Mouse (Mus musculus): ENCODE results near the gene Sept10.
A peak's percentile ranks its signal among the peaks of the same experiment; 100 is the strongest.

Sept10 gene

DNA sequence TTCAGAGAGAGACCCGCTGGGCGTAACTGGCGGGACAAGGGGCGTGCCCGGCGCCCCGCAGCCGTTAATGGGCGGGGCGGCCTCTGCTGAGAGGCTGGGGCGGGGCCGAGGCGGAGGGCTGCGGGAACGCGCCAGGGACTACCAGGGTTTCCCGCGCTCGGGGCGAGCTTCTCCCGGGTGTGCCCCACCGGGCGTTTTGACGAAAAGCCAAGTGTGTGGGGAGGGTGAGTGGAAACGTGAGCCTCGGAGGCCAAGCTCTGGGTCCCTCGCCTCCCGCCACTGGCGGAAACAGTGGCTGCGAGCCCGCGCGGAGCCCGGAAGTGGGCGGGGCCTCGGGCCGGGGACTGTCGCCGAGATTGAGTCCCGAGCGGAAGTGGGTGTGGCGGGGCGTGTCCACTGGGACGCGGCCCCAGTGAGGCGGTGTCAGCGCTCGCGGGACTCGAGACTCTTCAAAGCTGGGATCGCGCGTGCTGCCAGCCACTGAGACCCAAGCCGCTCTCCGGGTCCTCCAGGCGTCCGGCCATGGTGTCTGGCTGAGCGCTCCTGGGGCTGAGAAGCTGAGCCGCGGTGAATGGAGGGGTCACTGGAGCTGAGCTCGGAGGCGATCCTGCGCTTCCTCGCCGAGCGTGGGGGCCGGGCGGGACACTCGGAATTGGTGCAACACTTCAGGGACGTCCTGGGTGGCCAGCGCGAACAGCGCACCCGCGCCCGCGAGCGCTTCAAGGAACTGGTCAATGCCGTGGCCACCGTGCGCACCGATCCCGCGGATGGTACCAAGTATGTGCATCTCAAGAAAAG, at the start of gene Sept10, which contains the start of gene Sowahc:
Gene Sept10, minus strand, starts transcription at position 375 of the 798 bp plus-strand sequence.
Gene Sowahc, plus strand, starts transcription at position 481 of the 798 bp plus-strand sequence.
- peak; percentile 97 for DNase-seq (ENCODE audit: low spot score in 2 of 2)

DNA sequence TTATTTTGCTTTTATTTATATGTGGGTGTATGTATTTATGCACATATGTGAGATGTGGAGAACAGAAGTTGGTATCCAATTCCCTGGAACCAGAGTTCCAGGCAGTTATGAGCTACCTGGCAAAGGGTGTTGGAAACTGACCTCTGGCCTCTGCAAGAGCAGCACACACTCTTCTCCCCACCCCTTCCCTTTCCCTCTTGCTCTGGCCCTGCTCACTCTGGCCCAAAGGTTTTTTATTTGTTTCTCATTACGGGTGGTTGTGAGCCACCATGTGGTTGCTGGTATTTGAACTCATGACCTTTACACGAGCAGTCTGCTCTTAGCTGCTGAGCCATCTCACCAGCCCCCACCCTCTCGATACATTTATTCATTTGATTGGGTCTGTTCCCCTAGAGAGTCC, 47.1 kb upstream of the Sept10 start:
- DNase-seq (ENCODE audit: low spot score in 2 of 2), result no peak

DNA sequence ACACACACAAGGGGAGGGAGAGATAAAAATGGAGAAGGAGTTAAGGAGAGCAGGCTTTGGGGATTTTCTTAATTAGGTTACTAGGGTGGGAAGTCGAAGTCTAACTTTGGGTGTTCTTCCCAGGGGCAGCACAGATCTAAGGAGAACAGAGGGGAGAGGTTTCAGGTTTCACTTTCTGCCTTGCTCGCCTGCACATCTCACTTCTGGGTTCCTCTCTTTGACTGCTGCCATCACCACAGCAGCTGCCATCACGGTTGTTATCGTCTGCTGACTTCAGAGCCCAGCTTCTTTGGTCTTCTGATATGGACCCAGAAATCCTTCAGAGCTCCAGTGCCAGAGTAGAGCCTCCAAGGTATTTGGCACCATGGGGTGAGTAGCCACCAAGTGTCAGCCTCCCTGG, 46.5 kb upstream of the Sept10 start:
- no peak for DNase-seq (ENCODE audit: low spot score in 2 of 2)

DNA sequence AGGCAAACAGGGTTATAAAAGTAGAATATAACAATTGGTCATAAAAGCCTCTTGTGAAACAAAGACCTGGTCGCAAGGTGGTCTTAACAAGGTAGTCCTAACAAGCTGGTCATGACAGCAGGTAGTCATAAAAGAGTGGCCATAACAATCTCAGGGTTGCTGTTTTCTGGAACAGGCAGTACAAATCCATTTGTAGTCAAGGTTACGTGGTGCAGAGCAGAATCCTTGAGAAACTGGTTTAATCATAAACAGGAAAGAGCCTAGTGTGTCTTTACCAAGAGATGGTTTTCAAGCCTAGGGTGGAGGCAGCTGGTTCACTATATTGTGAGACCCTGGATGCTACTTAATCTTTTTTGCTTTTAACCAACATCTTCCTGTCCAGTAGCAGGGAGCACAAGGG, 45.6 kb upstream of the Sept10 start:
- no peak for DNase-seq (ENCODE audit: low spot score in 2 of 2)

DNA sequence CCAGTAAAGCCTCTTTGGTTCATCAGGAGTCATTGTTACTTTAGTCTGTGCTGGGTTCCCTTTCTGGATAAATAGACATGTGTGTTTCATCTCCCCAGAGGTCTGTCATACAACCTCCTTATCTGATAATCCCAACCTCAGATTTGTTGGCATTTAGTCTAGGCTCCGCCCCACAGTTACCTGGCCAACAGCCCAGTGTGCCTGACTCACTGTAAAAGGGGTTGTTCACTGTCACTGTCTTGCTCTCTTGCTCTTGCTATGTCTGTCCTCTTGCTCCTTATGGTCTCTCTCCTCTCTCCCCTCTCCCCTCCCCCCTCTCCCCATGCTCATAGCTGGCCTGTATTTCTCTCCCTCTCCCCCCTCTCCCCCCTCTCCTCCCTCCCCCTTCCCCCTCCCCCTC, 44.5 kb upstream of the Sept10 start:
- peak; percentile 29 to 30 for DNase-seq (ENCODE audit: low spot score in 2 of 2)

DNA sequence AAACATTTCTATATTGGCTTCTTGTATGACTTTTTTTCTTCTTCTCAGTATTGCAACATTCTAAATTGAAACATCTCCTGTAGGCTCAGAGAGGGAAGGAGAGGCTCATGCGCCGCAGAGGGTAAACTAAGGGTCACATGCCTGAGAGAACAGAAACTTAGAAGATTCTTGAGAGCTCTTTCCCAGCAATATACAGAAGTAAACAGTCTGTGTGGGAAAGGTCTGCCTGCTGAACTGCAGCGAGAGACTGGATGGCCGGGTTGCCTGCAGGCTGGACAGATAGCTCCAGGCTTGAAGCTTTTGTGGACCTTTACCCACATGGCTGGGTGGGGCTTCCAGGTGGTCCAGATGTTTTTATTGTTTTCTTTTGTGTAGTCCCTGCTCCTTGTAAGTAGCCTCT, 44.0 kb upstream of the Sept10 start:
- DNase-seq (ENCODE audit: low spot score in 2 of 2), result no peak

DNA sequence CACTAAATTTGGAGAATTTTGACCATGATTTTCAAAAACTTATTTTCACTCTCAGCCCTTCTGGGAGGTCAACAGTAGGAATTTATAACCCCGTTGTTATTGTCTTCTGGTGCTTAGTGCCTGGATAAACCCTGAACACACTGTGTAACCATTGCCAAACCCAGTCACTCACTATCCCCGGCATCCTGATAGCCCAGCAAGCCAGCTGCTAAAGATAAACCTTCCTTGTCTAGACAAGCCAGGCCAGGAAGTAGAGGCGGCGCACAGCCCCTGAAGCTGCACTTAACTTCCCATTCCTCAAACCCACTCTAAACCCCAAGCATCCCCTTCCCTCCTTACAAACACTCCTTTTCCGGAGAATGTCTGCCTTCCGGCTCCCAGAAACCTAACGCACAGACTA, 43.4 kb upstream of the Sept10 start:
- peak; percentile 8 to 11 for DNase-seq (ENCODE audit: low spot score in 2 of 2)

DNA sequence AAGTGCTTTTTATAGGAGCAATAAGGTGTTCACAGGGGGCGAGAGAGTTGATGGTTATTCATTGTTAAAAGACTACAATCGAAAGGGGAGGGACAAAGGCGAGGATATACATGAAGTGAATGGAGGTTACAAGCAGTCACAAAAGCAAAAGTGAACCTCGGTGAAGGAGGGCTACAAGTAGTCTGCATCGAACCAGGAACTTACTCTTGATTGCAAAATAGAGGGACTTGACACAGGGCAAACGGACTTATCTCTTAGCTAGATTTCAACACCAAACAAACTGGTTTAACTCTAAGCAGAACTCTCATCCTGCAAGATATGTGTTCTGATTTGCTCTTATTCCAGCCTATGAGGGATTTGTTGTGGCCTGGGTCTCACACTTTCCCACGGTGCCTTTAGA, 41.3 kb upstream of the Sept10 start:
- DNase-seq (ENCODE audit: low spot score in 2 of 2), result no peak

DNA sequence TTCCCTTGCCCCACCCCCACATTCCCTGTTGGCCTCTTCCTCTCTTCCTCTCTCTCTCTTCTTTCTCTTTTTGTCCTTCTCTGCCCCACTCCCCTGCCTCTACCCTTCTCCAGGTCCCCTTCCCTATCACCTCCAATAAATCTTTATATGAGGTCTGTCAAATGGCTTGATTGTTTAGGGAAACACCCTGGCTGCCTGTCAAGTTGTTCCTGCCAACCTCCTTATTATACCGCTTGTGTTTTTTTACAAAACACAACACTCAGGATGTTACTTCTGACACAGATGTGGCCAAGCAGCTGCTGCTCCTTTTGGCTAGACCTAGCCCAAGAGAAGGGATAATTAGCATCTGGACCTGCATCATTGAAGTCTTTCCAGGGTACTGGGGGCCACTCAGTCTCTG, 40.4 kb upstream of the Sept10 start:
- DNase-seq (ENCODE audit: low spot score in 2 of 2), result no peak

DNA sequence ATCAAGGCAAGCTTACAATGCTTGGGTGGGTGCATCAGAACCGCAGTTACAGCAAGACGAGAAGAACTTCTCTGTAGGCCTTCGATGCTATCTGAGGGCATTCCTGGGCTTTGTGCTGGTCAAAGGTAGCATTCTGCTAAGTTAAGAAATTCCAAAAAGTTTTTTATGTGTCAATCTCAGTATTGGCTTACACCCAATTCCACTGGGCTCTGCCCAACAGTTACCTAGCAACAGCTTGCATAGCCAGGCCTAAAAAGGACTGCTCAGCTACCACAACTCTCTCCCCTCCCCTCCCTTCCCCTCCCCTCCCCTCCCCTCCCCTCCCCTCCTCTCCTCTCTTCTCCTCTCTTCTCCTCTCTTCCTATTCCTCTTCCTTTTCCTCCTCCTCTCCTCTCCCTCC, 40.0 kb upstream of the Sept10 start:
- DNase-seq (ENCODE audit: low spot score in 2 of 2), result no peak

DNA sequence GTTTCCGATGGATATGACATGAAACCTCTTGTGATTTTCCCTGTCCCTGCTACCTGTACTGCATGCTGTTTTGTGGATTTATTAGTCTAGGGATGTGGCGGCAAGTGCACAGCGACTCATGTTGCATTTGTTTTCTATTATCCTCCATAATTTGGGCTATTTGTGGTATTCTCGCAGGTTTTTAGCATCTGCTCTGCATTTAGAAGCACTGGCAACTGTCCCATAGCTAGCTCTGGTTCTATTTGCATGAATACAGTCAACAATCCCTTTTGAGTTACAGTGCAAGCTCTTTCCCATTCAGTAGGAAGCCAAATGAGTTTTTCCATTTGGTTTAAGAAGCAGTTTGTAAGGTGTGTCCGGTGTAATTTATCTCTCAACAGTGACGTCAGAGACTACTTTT, 37.9 kb upstream of the Sept10 start:
- DNase-seq (ENCODE audit: low spot score in 2 of 2), result no peak

DNA sequence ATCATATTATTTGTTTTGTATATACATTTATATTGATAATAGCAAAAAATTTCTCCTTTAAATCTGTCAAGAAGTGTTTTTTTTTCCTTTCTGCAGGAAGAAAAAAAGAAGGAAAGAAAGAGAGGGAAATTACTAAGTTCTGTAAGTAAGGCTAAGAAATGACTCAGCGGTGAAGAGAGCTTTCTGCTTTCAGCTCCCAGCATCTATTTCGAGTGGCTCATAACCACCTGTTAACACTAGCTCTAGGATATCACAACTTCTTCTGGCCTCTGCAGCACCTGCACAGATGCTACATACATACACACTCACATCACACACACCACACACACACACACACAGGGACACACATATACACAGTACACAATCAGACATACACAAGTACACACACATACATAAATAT, 34.9 kb upstream of the Sept10 start:
- no peak for DNase-seq (ENCODE audit: low spot score in 2 of 2)

DNA sequence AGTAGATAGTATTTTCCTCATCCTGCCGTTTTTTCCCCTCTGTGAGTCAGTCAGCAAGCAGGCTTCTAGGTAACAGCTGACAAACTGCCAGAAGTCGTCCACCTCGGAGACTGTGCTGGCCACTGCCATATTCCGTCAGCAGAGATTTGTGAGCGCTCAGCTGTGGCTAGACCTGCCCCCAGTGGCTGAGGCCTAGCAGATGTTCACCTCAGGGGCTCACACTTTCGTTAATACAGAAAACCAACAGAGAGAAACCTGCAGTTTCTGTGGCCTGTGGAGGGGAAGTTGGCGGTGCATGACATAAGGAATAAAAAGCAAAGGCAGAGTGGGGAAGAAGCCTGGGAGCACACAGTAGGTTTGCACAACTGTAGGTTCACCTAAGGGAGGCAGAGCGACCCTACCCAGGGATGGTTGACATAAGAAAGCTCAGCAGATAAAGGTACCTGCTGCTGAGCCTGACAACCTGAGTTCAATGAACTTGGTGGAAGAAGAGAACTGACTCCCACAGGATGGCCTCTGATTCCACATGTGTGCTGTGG, 32.0 kb upstream of the Sept10 start:
- no peak for DNase-seq (ENCODE audit: low spot score in 2 of 2)

DNA sequence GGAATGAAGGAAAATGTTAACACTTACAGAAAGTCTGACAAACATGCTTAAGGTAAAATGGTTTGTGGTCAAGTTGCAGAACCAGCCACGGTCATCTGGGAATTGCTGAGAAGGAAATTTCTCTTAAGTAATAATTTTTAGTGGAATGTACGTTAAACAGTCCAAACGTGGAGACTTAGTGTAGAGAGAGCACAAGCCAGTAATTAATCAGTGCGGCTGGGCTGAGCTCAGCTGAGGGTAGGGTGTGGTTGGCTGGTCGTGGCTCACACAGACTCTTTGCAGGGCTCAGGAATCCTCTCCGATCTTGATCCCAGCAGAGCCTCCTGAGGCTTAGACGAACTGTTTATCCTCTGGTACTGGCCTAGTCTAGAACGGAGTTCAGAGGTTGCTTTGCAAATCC, 30.7 kb upstream of the Sept10 start:
- no peak for DNase-seq (ENCODE audit: low spot score in 2 of 2)

DNA sequence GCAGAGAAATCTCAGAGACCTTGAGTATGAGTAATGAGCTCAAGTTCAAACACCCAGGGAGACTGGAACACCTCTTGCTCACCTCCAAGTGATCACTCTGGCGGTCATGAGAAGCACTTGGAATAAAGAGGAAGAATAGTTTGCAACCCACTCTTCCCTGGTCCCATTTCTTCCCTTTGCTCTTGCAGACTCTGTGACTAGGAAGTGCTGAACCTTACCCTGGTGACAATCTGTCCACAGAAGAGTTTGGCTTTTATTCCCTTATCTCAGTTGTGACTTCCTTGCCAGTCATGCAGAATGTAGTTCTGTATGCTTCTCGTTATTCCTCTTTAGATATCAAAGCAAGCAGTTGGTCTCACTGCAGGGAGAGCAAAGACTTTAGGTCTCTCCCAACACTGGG, 30.3 kb upstream of the Sept10 start:
- DNase-seq (ENCODE audit: low spot score in 2 of 2), result no peak

DNA sequence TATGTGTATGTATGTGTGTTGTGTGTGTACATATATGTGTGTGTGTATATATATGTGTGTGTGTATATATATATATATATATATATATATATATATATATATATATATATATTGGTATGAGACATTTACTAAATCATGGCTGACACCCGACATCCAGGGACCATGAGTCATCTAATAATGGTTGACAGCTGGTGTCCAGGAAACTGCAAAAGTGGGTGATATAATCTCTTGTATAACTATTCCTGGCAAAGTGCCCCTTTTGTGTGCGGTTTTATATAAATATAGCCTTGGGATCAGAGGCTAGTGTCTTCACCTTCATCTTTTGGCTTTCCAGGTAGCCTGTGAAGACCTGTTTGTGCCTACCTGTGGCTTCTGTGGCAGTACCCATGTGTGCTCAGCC, 29.0 kb upstream of the Sept10 start:
- no peak for DNase-seq (ENCODE audit: low spot score in 2 of 2)

DNA sequence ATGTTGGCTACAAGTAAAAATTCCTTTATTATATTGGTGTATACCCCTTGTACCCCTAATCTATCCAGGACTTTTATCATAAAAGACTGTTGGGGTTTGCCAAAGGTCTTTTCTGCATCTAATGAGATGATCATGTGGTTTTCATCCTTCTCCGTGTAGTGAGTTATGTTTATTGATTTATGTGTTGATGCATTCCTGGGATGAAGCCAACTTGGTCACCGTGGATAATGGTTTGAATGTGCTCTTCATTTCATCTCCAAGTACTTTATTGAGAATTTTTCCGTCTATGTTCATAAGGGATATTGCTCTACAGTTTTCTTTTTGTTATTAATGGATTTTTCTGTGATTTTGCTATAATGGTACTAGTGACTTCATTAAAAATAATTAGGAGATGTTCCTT, 27.9 kb upstream of the Sept10 start:
- DNase-seq (ENCODE audit: low spot score in 2 of 2), result no peak

DNA sequence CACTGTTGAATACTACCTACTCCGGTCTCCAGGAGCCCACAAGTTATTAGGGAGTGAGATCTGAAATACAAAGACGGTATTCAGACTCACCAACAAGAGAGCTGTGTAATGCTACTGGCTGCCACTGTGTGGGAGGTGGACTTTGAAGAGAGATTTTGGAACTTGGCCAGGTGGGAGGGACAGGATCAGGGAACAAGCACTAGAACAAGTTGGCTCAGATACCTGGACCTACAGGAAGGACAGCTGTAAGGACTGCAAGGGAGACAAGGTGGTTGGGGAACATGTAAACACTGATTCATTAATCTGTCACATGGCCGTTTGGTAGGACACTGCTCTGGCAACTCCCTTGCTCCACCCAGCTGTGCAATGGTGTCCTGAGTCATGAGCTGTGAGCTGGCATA, 19.5 kb upstream of the Sept10 start:
- DNase-seq (ENCODE audit: low spot score in 2 of 2), result peak in 1 of 2 experiments; percentile 19

DNA sequence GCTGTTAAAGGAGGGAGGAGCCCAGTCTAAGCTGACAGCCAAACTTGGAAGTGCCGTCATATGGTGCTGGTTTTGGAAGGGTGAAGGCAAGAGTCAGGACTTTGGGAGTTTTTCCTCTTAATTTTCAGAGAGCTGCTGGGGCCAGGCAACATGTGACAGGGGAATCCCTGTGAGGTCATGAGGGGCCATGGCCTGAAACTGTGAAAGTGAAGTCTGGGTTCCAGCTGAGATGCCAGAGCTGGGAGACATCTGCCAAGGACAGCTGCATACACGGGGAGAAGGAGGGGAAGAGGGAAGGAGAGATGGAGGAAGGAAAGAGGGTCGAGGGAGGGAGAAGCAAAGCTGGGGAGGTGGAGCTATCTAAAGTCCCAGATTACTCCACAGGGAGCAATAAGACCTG, 16.1 kb upstream of the Sept10 start:
- DNase-seq (ENCODE audit: low spot score in 2 of 2), result no peak

DNA sequence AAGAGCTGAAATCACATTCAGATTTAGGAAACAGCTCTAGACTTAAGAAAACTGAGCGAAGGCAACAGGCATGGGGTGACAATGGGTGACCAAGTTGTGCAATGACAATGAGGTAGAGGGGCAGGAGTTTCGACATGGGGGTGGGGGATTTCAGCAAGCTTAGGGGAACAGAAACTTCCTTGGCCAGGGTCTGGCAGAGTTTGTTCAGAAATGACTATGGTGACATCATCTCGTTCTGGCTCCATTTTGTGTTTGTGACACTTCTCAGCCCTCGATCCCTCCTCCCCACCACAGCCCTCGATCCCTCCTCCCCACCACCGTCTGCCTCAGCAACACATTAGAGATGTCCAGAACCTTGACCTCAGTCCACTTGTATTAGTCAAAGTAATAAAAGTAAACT, 14.8 kb upstream of the Sept10 start:
- no peak for DNase-seq (ENCODE audit: low spot score in 2 of 2)

DNA sequence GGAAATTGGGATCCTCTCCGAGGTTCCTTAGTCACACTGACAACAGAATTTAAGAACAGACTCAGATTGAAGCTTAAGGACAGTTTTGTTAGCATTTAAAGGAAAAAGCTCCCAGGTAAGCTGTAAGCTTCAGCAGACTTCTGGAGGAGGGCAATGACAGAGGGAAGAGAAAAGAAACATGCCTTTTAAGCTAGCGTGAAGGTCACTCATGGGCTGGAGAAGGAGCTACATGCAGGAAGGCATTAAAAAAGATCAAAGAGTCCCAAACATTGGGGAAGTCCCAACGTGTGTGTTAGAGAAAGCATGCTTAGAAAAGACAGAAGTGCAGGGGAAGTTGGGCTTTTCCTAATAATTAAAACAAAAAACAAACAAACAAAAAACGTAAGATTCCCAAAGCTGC, 14.2 kb upstream of the Sept10 start:
- DNase-seq (ENCODE audit: low spot score in 2 of 2), result no peak

DNA sequence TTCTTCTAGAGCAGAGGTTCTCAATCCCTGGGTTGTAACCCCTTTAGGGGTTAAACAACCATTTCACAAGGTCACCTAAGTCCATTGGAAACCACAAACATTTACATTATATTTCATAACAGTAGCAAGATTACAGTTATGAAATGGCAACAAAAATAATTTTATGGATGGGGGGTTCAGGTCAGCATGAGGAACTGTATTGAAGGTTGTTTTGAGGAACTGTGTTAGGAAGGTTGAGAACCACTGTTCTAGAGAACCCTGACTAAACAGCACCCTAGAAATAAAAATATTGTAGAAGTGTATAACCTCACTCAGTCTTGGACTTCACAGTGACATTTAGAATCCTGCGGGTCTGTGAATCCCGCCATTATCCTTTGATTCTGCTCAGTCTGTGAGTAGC, 13.6 kb upstream of the Sept10 start:
- DNase-seq (ENCODE audit: low spot score in 2 of 2), result no peak

DNA sequence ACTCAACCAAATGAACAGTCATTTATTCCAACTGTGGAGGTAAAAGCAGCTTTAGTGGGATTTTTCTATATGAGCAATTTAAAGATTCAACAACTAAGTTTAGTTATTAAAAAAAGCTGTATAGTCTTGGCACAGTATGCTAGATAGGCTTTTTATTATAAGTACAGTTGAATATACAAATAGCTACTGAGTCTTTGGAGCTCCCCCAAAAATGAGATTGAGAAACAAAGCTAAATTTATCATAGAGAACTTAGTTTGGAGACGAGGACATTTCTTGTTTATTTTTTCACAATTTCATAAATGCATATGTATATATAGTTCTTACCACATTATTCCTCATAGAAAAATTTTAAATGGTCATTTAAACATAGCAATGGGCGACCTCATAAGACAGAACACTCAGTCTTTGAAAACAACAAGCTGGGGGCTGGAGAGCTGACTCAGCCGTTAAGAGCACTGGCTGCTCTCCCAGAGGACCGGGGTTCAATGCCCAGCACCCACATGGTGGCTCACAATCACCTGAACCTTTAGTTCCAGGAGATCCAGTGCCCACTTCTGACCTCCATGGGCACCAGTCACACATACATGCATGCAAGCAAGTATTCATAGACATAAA, 7.7 kb upstream of the Sept10 start:
- no peak for DNase-seq (ENCODE audit: low spot score in 2 of 2)
